Mouse (Mus musculus): ENCODE measurements around the gene Bicdl2.

The Bicdl2 gene

DNA sequence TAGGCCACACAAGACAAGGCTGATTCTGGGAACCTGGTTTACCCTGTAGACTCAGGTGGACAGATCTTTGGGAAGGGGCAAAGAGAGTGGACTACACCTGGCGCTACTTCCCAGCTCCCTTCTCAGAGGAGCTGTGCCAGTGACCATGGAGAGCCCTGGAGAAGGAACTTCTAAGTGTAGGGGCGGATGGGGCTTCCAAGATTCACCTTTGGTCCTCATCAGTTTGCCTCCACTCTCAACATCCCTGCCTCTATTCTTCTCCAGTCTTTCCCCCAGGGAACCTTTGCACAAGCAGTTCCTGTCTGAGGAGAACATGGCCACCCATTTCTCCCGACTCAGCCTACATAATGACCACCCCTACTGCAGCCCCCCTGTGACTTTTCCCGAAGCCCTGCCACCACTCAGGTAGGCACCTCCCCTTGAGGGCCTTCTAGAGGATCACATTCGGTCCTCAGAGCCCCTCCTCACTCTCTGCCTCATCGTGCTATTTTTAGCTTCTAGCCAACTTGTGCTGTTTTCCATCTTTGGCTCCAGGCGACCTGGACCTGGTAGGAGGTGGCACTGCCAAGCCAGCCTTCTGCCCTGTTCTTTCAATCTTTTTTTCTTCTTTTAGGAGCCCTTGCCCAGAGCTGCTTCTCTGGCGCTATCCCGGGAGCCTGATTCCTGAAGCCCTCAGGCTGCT lies 14.1 kb downstream of the Bicdl2 start:
- DNase-seq (ENCODE audit: low read depth, low spot score) = no peak

DNA sequence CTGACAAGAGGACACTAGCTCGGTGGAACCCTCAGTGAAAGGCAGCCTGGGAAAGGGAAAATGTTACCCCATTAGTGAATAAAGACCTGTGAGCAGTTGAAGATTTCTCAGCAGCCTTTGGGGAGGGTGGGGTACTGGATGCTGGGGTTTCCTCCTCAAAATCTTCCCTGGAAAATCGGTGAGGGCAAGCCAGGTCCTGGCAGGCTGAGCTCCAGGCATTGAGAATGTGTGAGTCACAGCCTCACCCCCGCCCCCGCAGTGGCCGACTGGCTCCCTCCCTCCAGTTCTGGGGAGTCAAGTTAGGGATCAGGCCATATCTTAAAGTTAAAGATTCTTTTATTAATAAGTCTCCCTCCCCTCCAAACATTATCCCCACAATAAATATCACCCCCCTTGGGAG lies 14.8 kb downstream of the Bicdl2 start:
- no peak for DNase-seq (ENCODE audit: low read depth, low spot score)

DNA sequence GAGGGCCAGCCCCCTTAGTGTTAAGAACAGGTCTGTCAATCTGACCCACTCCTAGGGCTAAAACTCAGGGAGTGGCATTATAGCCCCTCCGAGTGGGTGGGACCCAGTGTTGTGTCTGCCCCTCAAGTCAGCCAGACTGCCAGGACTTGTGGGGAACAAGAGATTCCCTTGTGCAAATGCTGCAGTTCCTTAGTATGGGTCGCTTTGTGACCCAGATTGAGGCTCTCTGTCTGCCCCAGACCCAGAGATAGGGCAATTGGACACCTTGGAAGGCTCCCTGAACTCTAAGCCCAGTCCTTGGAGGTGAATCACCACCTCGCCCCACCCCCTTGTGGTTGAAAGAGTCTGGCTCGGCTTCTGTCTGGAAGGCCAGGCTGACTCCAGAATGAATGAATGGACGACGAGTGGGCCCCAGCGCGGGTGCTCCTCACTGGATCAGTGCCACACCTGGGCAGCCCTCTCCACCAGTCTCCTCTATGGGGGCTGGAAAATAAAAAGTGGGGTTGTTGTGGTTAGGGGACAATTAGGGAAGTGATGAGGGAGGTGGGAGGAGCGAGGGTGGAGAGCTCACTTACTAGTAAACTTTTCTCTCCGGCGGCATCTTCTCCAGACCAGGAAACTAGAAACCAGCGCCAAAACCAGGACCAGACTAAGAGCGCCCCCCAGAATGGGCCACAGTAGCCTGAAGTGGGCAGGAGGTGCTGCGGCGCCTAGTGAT lies 15.4 kb downstream of the Bicdl2 start:
- no peak for DNase-seq (ENCODE audit: low read depth, low spot score)

DNA sequence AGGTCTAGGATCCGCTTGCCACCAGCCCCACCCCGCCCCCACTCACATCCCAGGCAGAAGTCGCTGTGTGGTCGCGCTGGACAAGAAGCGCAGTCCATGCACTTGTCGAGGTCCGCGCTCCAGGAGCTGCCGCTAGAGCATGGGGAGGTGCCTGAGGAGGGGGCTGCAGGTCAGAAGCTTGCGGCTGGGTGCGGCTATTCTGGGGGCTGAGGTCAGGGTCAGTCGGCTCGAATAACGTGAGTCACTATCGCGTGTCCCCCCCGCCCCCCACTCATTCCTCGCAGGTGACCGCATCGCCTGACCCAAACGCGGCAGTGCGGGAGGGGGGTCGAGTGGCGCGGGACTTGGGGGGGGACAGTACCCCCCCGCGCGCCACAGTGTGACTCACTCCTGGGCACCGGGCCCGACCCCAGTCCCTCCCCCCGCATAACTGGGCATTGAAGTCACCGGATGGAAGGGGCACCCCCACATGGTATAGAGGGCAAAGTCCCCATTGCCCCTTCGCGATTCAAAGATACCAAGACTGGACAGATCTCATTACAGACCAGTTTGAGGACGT lies 16.2 kb downstream of the Bicdl2 start:
- no peak for DNase-seq (ENCODE audit: low read depth, low spot score)

DNA sequence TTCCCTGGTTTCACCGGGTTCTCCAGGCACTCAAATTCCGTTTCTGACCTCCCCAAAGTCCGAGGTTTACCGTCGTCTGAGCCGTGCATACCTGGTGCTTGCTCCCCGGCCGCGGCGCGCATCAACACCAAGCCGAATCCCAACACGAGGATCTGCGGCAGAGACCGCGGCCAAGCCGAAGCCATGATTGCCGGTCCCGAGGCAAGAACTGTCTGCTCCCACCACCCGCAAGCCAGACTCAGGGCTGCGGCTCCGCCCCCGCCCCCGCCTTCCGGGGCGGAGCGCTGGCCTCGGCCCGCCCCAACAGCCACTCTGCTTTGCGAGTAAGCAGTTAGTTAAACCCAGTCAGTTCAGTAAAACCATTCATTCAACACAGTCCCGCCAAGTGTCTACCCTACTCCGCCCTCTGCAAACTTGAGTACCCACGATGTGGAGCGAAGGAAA lies 17.0 kb downstream of the Bicdl2 start, which contains the start of gene Tnfrsf12a:
Gene Tnfrsf12a, minus strand, starts transcription at position 233 of the 444 bp plus-strand sequence.
- DNase-seq (ENCODE audit: low read depth, low spot score) = peak; percentile 81

DNA sequence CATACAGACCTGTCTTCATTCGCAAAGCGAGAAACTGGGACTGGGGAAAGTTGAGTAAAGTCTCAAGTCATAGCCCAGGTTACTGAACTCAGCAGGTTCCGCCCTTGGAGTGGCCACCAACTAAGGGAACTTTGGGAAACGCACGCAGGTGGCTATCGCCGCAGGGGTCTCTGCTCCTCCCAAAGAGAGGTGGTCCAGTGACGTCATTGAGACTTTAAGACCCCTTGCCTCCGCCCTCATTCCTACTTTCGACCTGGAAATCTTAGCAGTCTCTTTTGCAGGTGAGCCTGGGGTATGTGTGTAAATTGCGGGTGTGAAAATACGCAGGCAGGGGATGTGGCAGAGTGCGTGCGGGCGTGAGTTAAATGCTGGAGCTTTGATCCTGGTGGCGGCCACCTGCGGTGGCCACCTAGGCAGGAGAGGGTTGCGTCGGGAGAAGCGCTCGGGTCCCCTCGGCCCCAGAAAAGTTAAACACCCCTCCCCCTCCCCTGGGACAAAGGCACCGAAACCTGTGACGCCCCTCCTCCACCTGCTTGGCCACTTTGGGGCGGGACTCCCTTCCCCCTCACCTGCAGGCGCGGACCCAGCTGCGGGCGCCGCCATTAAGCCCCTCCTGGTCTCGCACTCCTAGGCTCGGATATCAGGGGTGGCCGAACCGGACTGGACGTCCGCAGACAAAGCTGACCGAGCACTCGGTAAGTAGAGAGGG lies 19.0 kb downstream of the Bicdl2 start, which contains the start of gene Cldn6:
Gene Cldn6, plus strand, starts transcription at position 123 of the 709 bp plus-strand sequence.
- DNase-seq (ENCODE audit: low read depth, low spot score) = no peak

DNA sequence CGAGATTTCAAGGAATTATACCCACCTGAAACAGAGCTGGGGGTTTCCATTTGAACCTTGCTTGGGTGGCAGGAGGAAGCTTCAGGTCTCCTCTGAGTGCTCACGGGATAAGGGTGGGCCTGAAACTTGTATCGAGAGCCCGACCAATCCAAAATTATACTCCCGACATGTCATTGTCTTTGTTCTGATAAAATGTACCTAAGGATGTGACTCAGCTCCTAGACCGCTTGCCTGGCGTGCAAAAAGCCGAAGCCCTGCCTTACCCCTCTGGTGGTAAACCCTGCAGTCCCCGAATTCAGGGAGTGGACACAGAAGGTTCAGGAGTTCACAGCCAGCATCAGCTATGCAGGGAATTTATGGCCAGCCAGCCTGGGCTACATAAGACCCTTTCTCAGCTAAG lies 20.0 kb downstream of the Bicdl2 start:
- no peak for DNase-seq (ENCODE audit: low read depth, low spot score)

DNA sequence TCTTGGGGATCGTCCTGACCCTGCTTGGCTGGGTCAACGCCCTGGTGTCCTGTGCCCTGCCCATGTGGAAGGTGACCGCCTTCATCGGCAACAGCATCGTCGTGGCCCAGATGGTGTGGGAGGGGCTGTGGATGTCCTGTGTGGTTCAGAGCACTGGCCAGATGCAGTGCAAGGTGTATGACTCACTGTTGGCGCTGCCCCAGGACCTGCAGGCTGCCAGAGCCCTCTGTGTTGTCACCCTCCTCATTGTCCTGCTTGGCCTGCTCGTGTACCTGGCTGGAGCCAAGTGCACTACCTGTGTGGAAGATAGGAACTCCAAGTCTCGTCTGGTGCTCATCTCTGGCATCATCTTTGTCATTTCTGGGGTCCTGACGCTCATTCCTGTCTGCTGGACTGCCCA lies 20.8 kb downstream of the Bicdl2 start:
- DNase-seq (ENCODE audit: low read depth, low spot score) = no peak

DNA sequence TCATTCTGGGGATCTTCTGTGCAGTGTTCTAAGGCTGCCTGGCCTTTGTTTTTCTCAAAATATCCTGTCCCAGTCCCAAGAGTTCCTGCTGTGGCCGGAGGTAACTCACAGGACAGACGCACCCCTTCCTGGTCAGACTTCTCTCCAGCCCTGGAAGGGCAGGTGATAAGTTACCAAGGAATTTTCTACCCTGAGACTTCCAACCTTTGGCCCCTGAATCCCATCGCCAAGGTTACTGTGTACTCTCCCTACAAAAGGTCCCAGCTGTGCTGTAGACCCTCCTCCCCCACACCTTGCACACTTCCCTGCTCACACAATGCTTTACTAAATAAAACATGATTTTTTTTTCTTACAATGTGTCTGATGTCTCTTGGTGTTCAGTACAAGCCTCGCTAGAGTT lies 21.8 kb downstream of the Bicdl2 start:
- no peak for DNase-seq (ENCODE audit: low read depth, low spot score)

DNA sequence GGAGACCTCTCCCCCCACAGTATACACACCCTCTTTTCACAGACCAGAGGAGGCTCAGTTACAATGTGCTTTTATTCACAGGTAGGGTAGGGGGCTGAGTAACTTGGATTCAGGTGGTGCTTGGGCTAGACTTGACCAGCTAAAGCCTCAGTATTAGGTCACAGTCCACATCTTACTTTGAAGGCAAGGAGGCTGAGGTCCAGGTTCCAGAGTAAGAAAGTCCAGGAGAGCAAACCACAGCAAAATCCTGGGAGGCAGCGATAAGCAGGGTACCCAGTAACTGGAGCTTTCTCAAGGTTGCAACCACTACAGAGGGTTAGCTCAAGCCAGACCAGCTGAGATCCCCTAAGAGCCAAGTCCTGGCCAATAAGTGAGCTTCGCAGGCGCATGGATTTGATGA lies 22.2 kb downstream of the Bicdl2 start:
- no peak for DNase-seq (ENCODE audit: low read depth, low spot score)

DNA sequence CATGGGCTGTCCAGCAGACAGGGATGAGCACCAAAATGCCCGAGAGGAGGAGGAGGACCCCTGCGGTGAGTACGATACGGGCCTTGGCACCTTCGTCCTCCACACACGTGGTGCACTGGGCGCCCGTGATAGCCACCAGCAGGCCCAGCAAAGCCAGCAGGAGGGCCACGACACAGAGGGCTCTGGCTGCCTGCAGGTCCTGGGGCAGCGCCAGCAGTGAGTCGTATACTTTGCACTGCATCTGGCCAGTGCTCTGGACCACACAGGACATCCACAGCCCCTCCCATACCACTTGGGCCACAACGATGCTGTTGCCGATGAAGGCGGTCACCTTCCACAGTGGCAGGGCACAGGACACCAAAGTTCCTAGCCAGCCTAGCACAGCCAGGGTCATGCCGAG lies 22.9 kb downstream of the Bicdl2 start:
- DNase-seq (ENCODE audit: low read depth, low spot score) = no peak

DNA sequence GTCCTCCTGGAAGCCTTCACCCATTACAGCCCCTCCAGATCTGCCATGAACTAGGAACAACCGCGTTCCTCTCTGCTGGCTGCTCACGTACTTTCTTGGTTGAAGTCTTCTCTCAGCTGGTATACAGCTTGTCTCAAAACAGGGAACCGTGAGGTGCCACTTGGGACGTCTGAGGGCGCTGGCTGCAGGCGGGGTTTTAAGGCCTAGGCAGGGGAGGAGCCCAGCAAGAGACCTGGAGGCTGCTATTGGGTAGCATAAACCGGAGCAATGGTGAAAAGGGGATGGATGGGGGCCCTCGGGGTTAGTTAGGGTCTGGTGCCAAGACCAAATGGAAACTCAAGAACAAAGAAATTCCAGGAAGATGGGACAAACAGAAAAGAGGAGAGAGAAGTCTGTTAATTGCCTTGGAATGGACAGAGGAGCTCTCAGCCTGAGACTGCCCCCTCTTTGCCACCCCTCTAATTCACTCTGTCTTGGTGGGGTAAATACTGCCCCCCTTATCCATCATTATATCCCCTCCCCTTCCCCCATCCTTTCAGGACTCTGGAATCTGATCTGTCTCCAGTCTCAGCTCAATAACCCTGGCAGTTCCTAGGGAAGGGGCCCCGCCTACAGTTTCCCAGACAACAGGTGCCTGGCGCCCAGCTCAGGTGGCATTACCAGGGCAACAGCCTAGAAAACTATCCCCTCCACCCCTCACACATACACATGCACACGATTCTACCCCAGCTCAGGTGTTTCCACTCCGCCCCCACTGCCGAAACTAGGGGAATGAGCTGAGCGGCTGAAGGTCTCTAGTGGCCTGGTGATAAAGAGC lies 23.8 kb downstream of the Bicdl2 start, which contains the start of gene Cldn9:
Gene Cldn9, minus strand, starts transcription at position 171 of the 817 bp plus-strand sequence.
- no peak for DNase-seq (ENCODE audit: low read depth, low spot score)

DNA sequence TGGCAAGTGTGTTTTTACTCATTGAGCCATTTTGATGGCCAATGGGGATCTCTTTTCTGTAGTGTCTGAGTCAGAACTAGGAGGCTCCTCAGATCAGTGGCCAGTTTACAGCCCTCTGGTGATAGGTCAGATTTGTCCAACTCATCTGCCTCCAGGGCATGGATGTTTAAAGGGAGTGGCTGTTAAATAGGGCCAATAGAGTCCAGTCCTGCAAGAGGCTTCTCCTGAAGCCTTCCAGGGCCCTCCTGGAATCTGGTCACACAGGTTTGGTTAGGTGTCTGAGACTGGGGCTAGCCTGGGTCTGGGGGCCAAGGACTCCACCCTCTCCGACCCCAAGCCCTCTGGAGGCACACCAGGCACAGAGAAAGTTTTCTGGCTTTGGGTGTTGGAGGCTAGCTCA lies 34.2 kb downstream of the Bicdl2 start:
- DNase-seq (ENCODE audit: low read depth, low spot score) = no peak

DNA sequence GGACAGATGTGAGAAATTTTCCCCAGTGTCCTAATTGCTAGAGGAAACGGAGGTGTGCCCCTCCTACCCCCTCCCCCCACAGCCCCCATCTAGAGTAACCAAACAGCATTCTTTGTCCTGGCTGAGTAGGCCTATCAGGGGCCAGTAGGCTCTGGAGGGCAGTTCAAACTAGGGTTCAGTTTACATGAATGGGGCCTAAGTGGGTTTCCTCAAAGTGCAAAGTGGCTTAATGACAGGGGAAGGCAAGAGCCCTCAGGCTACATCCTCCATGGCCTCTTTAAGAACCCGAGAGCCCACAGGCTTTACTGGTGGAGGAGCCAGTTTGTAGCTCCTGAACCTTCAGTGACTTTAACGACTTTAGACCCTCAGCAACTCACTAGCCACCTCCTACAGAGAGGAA lies 35.5 kb downstream of the Bicdl2 start:
- no peak for DNase-seq (ENCODE audit: low read depth, low spot score)

DNA sequence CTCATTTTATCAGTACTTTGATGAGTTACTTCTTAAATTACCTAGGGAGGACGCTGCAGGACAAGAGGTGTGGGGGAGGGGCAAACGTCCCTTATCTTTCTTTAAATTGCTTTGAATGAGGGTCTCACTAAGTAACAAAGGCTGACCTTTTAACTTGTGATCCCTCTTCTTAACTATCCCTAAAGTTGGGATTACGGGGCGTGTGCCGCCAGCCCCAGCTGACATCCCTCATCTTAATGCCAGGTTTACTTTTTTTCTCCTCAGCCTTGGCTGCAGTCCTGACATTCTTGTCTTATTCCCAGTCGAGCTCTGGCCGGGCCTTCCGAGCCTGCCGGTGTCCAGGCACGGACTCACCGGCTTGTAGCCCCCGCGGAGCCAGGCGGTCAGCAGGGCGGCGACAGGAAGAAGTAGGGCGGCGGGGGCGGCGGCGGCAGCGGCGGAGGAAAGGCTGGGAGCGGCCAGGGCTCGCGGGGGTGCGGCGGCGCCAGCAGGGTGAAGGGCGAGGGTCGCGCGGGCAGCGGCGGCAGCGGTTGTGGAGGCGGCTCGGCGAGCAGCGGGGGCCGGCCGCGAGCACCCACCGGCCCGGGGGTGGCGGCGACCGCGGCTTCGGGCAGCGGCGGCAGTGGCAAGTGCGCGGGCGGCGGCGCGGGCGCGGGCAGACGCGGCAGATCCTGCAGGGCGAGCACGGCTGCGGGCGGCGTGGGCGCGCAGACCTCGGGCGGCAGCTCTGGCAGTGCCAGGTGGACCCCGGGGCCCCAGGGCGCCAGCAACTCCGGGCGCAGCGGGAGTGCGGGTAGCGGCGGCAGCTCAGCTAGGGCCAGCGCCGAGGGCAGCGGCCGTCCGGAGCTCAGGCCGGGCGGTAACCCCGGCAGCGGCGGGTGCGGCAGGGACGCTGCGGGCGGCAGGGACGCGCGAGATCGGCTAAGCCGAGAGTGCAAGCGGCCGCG lies 39.1 kb downstream of the Bicdl2 start:
- no peak for DNase-seq (ENCODE audit: low read depth, low spot score)

DNA sequence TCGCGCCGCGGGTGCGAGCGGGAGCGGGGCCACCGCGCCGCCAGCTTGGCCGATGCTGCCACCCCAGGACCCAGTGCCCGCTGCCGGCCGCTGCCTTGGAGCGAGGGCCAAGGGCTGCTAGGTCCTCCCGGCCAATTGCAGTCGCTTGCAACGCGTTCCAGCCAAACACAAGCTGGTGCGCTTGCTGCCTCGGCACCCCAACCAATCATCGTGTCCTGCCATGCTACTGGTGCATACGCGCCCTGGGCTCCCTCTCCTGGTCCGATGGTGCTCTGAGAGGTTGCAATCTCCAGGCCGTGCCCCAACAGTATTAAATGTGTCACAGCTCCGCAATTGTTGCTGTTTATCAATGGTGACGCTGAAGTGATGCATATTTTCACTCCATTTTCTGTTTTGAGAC lies 39.8 kb downstream of the Bicdl2 start:
- peak; percentile 93 for DNase-seq (ENCODE audit: low read depth, low spot score)

DNA sequence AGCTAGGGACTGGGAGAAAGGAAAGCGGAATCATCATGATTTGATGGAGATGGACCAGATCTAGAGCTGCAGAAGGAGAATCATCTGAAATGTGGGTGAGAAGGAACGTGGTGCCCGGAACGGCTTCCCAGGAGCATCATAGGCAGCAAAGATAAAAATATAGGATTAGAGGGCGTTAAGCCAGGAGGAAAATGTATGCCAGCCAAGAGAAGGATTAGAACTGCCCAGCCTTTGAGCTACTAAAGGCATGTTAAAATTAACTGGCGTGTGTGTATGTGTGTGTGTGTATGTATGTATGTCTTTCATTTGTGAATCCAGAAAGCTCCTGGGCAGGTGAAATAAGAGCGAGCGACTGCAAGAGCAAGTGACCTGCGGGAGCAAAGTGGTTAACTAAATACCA lies 43.0 kb downstream of the Bicdl2 start:
- no peak for DNase-seq (ENCODE audit: low read depth, low spot score)

DNA sequence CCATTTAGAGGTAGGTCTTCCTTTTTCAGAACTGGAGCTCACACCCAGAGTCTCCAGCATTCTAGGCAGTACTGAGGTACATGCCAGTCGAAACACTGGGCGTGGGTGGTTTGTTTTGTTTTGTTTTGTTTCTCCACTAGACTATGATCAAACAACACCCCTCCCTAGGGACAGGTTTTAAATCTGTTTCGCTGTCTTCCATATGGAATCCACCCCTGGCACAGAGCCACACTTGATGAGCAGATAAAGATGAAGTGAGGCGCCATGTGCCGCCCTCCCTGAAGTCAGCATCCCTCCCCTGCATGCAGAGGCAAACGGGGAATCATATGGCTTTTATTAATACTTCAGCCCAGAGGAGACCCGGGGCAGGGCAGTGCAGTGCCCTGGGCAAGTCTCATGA lies 44.4 kb downstream of the Bicdl2 start:
- DNase-seq (ENCODE audit: low read depth, low spot score) = no peak

DNA sequence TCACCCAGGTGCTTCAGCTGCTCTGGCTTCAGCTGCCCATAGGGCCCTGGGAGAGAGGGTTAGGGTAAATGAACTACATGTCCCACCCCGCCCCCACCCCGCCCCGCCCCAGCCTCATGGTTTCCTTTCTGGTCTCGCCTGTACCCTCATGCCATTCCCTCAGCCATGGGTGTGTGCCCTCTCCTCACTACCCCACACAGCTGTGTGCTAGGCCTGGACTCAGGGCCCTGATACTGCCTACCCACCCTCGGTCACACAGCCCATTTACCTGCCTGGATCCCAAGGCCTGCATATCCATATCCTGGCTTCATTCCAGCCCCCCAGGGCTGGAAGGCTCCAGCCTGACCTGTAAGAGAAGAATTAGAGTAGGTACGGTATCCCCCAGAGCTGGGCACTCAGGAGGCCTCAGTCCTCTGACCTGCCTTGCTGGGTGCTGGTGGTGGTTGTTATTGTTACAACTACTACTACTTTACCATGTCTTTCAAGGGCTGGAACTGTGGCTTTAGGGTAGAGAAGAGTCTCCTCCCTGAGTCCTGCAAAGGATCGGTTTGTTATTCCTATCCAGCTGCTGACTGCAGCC lies 45.3 kb downstream of the Bicdl2 start:
- no peak for DNase-seq (ENCODE audit: low read depth, low spot score)

DNA sequence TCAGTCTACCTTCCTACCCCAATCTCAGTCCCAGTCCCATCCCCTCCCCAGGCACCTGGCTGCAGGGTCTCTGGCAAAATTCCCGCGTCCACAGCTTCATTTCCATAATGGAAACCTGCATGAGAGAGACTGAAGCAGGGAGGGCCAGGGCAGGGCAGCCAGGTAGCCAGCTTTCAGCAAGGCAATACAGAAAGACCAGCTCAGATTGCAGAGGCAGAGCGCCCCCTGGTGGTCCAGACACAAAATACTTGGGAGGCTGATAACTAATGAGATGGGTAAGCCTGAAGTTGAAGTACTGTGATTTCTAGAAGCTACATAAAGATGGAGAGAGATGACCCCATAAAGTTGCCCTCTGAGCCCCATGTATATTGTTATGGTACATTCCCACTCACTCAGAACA lies 45.9 kb downstream of the Bicdl2 start:
- DNase-seq (ENCODE audit: low read depth, low spot score) = peak; percentile 81

Measured in mesoderm, embryonic 11.5 days (tissue).